Mouse (Mus musculus): ENCODE results near the gene Ttf1. TPM values are rescaled to one million over a fixed set of nuclear protein-coding genes. Genes with fewer than 3 reads are reported as not detected.

Ttf1 gene
- polyA plus RNA-seq, 1 experiment from 2014 or later, result 7.1 TPM

GRCm38 (mm10) chr2:29052943-29053454 is 7.1 kb upstream of the Ttf1 start:
- peaks cover 6% of the 10 kb centered on the region for H3K4me1 ChIP-seq (ENCODE audit: control insufficient read depth, insufficient read depth, low read length)
- H3K4me2 ChIP-seq (ENCODE audit: low read depth, low read length), result no peak overlapping the region
- H3K36me3 ChIP-seq (ENCODE audit: control insufficient read depth, insufficient read depth), result no peaks in the 10 kb centered on the region
- peaks cover 2% of the 10 kb centered on the region; the same call in 1 of the 2 replicates for H3K27me3 ChIP-seq (ENCODE audit: control insufficient read depth, insufficient read depth, low read length)
- H3K27ac ChIP-seq (ENCODE audit: low read length), result no peak overlapping the region
- H3K9me3 ChIP-seq (replicated peaks; ENCODE audit: control insufficient read depth, low read length), result no peaks in the 10 kb centered on the region
- WGBS, result 30% methylated on average over 4 of the region's 4 CpGs
- H3K4me3 ChIP-seq (ENCODE audit: low read length), result no peak overlapping the region
- ATAC-seq (replicated peaks; ENCODE audit: extremely low read depth, insufficient read depth, low FRiP score), result no peak
- no peak overlapping the region for H3K9ac ChIP-seq (ENCODE audit: low read length)

GRCm38 (mm10) chr2:29053802-29054544 is 6.1 kb upstream of the Ttf1 start:
- H3K4me1 ChIP-seq (ENCODE audit: control insufficient read depth, insufficient read depth, low read length), result peaks cover 6% of the 10 kb centered on the region
- H3K9ac ChIP-seq (ENCODE audit: low read length), result peak overlapping the region; percentile 9; the same call in 1 of the 2 replicates
- 2% methylated on average over 20 of the region's 20 CpGs for WGBS
- ATAC-seq (replicated peaks; ENCODE audit: extremely low read depth, insufficient read depth, low FRiP score), result 0 out of 2 replicates have a peak, but pooled peaks have one; percentile 18
- H3K4me3 ChIP-seq (ENCODE audit: low read length), result peak overlapping the region; percentile 61
- H3K4me2 ChIP-seq (ENCODE audit: low read depth, low read length), result peak overlapping the region; percentile 89
- no peaks in the 10 kb centered on the region for H3K9me3 ChIP-seq (replicated peaks; ENCODE audit: control insufficient read depth, low read length)
- peaks cover 2% of the 10 kb centered on the region for H3K27me3 ChIP-seq (ENCODE audit: control insufficient read depth, insufficient read depth, low read length)
- H3K36me3 ChIP-seq (ENCODE audit: control insufficient read depth, insufficient read depth), result no peaks in the 10 kb centered on the region
- H3K27ac ChIP-seq (ENCODE audit: low read length), result no peak overlapping the region

GRCm38 (mm10) chr2:29054545-29054935 is 5.5 kb upstream of the Ttf1 start:
- 2% methylated on average over 30 of the region's 30 CpGs for WGBS
- peaks cover 2% of the 10 kb centered on the region for H3K27me3 ChIP-seq (ENCODE audit: control insufficient read depth, insufficient read depth, low read length)
- no peaks in the 10 kb centered on the region for H3K36me3 ChIP-seq (ENCODE audit: control insufficient read depth, insufficient read depth)
- no peaks in the 10 kb centered on the region for H3K9me3 ChIP-seq (replicated peaks; ENCODE audit: control insufficient read depth, low read length)
- peak overlapping the region; percentile 76 for H3K9ac ChIP-seq (ENCODE audit: low read length)
- peak overlapping the region; percentile 89 for H3K4me2 ChIP-seq (ENCODE audit: low read depth, low read length)
- ATAC-seq (replicated peaks; ENCODE audit: extremely low read depth, insufficient read depth, low FRiP score), result no peak
- peak overlapping the region; percentile 61 for H3K4me3 ChIP-seq (ENCODE audit: low read length)
- peaks cover 6% of the 10 kb centered on the region for H3K4me1 ChIP-seq (ENCODE audit: control insufficient read depth, insufficient read depth, low read length)
- no peak overlapping the region for H3K27ac ChIP-seq (ENCODE audit: low read length)

DNA sequence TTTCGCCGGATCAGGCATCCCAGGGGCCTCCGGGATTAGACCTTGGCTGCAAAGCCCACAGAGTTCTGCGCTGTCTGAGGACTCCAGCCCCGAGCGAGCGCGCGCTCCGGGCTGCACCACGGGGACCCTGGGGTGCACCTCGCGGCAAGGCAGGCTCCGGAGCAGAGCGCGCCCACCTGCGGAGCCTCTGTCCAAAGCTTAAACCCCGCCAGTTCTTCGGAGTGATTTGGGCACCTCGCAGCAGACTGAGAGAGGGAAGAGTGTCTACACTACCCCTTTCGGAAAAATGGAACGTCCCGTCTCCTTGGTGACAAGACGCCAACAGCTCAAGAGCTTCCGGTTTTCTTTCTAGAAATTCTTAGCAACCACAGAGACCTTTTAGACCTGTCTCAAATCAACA is 5.1 kb upstream of the Ttf1 start, which contains the start of gene Cfap77:
Cfap77 (minus strand) TSS at position 76 of the 400 bp plus-strand sequence.
- Histone ChIP-seq H3K4me1 (ENCODE audit: control insufficient read depth, insufficient read depth, low read length) (peaks cover 6% of the 10 kb centered on the region), H3K4me3 (ENCODE audit: low read length) (peak within 1 kb of the TSS; percentile 61), H3K4me2 (ENCODE audit: low read depth, low read length) (peak within 1 kb of the TSS; percentile 89), H3K27me3 (ENCODE audit: control insufficient read depth, insufficient read depth, low read length) (peaks cover 2% of the 10 kb centered on the region), H3K9me3 (replicated peaks; ENCODE audit: control insufficient read depth, low read length) (no peaks in the 10 kb centered on the region), H3K27ac (ENCODE audit: low read length) (no peak within 1 kb of the TSS), H3K36me3 (ENCODE audit: control insufficient read depth, insufficient read depth) (no peaks in the 10 kb centered on the region), H3K9ac (ENCODE audit: low read length) (peak within 1 kb of the TSS; percentile 76)
- under 1% methylated on average over 25 of the region's 25 CpGs for WGBS
- peak; percentile 71 for ATAC-seq (replicated peaks; ENCODE audit: extremely low read depth, insufficient read depth, low FRiP score)

- H3K4me1 ChIP-seq (ENCODE audit: control insufficient read depth, insufficient read depth, low read length), result peaks cover 8% of the 10 kb centered on the region
- H3K4me3 ChIP-seq (ENCODE audit: low read length), result no peak overlapping the region
- ATAC-seq (replicated peaks; ENCODE audit: extremely low read depth, insufficient read depth, low FRiP score), result no peak
- no peaks in the 10 kb centered on the region for H3K9me3 ChIP-seq (replicated peaks; ENCODE audit: control insufficient read depth, low read length)
- H3K36me3 ChIP-seq (ENCODE audit: control insufficient read depth, insufficient read depth), result peaks cover 11% of the 10 kb centered on the region; the same call in 1 of the 2 replicates
- no peak overlapping the region for H3K9ac ChIP-seq (ENCODE audit: low read length)
- 85% methylated on average over 6 of the region's 6 CpGs for WGBS
- no peak overlapping the region for H3K27ac ChIP-seq (ENCODE audit: low read length)
- H3K27me3 ChIP-seq (ENCODE audit: control insufficient read depth, insufficient read depth, low read length), result no peaks in the 10 kb centered on the region
- no peak overlapping the region for H3K4me2 ChIP-seq (ENCODE audit: low read depth, low read length)
These were observed 5.7 kb downstream of the Ttf1 start for GRCm38 (mm10) chr2:29065796-29066195.

GRCm38 (mm10) chr2:29066410-29066809 is 6.3 kb downstream of the Ttf1 start:
- 52% methylated on average over 7 of the region's 7 CpGs for WGBS
- no peak overlapping the region for H3K27ac ChIP-seq (ENCODE audit: low read length)
- peaks cover 18% of the 10 kb centered on the region for H3K36me3 ChIP-seq (ENCODE audit: control insufficient read depth, insufficient read depth)
- no peaks in the 10 kb centered on the region for H3K27me3 ChIP-seq (ENCODE audit: control insufficient read depth, insufficient read depth, low read length)
- H3K9ac ChIP-seq (ENCODE audit: low read length), result no peak overlapping the region
- no peaks in the 10 kb centered on the region for H3K9me3 ChIP-seq (replicated peaks; ENCODE audit: control insufficient read depth, low read length)
- no peak overlapping the region for H3K4me3 ChIP-seq (ENCODE audit: low read length)
- no peak overlapping the region for H3K4me2 ChIP-seq (ENCODE audit: low read depth, low read length)
- ATAC-seq (replicated peaks; ENCODE audit: extremely low read depth, insufficient read depth, low FRiP score), result no peak
- H3K4me1 ChIP-seq (ENCODE audit: control insufficient read depth, insufficient read depth, low read length), result peaks cover 2% of the 10 kb centered on the region; the same call in 1 of the 2 replicates

GRCm38 (mm10) chr2:29074676-29075075 is 14.6 kb downstream of the Ttf1 start:
- no peak overlapping the region for H3K9ac ChIP-seq (ENCODE audit: low read length)
- ATAC-seq (replicated peaks; ENCODE audit: extremely low read depth, insufficient read depth, low FRiP score), result no peak
- no peaks in the 10 kb centered on the region for H3K9me3 ChIP-seq (replicated peaks; ENCODE audit: control insufficient read depth, low read length)
- H3K4me2 ChIP-seq (ENCODE audit: low read depth, low read length), result no peak overlapping the region
- H3K36me3 ChIP-seq (ENCODE audit: control insufficient read depth, insufficient read depth), result peaks cover 67% of the 10 kb centered on the region
- no peak overlapping the region for H3K4me3 ChIP-seq (ENCODE audit: low read length)
- WGBS, result 88% methylated on average over 7 of the region's 7 CpGs
- no peaks in the 10 kb centered on the region for H3K4me1 ChIP-seq (ENCODE audit: control insufficient read depth, insufficient read depth, low read length)
- H3K27ac ChIP-seq (ENCODE audit: low read length), result no peak overlapping the region
- H3K27me3 ChIP-seq (ENCODE audit: control insufficient read depth, insufficient read depth, low read length), result no peaks in the 10 kb centered on the region

DNA sequence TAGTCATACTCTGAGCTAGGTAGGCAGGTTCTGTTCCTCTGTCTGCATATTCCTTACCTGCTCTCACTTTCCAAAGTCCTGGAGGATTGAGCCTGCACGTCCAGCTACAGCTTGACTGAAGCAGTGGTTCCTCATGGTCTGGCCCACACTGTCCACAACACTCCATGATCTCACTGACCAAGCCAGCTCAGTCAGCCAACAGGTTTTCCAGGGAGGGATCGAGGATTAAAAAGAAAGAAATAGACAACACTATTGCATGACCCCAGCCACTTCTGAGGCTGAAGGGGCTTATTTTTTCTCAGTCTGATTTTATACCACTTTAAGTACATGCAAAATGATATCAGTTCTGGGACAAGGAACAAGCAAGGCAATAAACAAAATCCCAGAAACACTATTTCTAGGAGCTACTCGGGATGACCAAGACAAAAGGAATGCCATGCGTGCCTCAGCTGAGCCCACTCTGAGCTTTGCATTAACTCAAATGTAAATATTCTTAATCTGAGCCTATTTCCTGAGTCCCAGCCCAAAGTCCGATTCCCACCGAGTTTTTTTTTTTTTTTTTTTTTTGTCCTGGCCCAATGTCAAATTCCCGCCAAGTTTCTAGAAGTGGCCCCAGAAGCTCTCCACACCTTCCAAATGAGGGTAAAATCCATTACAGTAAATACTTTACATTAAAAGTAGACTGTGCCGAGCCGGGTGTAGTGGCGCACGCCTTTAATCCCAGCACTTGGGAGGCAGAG is 15.4 kb downstream of the Ttf1 start:
- WGBS, result 74% methylated on average over 11 of the region's 11 CpGs
- no peaks in the 10 kb centered on the region for H3K9me3 ChIP-seq (replicated peaks; ENCODE audit: control insufficient read depth, low read length)
- no peaks in the 10 kb centered on the region for H3K4me1 ChIP-seq (ENCODE audit: control insufficient read depth, insufficient read depth, low read length)
- H3K27ac ChIP-seq (ENCODE audit: low read length), result peak overlapping the region; percentile 37; the same call in 1 of the 2 replicates
- H3K27me3 ChIP-seq (ENCODE audit: control insufficient read depth, insufficient read depth, low read length), result no peaks in the 10 kb centered on the region
- H3K4me2 ChIP-seq (ENCODE audit: low read depth, low read length), result no peak overlapping the region
- H3K9ac ChIP-seq (ENCODE audit: low read length), result no peak overlapping the region
- H3K36me3 ChIP-seq (ENCODE audit: control insufficient read depth, insufficient read depth), result peaks cover 71% of the 10 kb centered on the region
- ATAC-seq (replicated peaks; ENCODE audit: extremely low read depth, insufficient read depth, low FRiP score), result no peak
- no peak overlapping the region for H3K4me3 ChIP-seq (ENCODE audit: low read length)

GRCm38 (mm10) chr2:29076226-29076625 is 16.2 kb downstream of the Ttf1 start:
- Histone ChIP-seq H3K27me3 (ENCODE audit: control insufficient read depth, insufficient read depth, low read length) (no peaks in the 10 kb centered on the region), H3K27ac (ENCODE audit: low read length) (no peak overlapping the region), H3K36me3 (ENCODE audit: control insufficient read depth, insufficient read depth) (peaks cover 71% of the 10 kb centered on the region), H3K4me2 (ENCODE audit: low read depth, low read length) (no peak overlapping the region), H3K4me3 (ENCODE audit: low read length) (no peak overlapping the region), H3K9ac (ENCODE audit: low read length) (no peak overlapping the region), H3K4me1 (ENCODE audit: control insufficient read depth, insufficient read depth, low read length) (no peaks in the 10 kb centered on the region), H3K9me3 (replicated peaks; ENCODE audit: control insufficient read depth, low read length) (no peaks in the 10 kb centered on the region)
- WGBS, result 66% methylated on average over 2 of the region's 2 CpGs
- ATAC-seq (replicated peaks; ENCODE audit: extremely low read depth, insufficient read depth, low FRiP score), result no peak

All from heart, embryonic 16.5 days (tissue).